Mouse (Mus musculus): ENCODE data around the gene Naaladl2.

DNA sequence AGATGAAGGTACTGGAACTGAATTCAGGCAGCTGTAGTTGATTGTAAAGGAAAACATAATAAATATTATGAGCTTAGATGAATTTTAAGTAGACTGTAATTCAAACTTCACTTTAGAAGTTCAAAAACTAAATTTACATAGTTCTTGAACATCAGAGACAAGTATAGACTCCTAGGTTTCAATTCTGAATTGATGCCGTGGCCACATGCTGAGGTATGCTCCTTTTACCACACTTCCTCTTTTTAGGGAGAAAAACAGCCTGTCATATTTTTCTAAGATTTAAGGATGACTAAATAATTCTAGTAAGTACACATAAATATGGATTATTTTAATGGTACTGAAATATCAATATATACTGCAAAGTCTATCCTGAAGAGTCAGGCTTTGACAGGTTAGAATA is 1142.3 kb downstream of the Naaladl2 start:
- TF ChIP-seq EP300 (IDR thresholded peaks at IDR 0.05; ENCODE audit: low read depth) (no peak), CTCF (IDR thresholded peaks at IDR 0.05; ENCODE audit: low read depth) (no peak)
